ENCODE assay signal across 8 mouse cellular contexts in genomic region chr10:25297666-25298263, GRCm38 (mm10). TPM values are rescaled to one million over a fixed set of nuclear protein-coding genes. Genes with fewer than 3 reads are reported as not detected.
DNase-seq lines count a peak whose midpoint lies in the region; ATAC-seq and TF ChIP-seq lines count a peak whose summit lies in the region.

No protein-coding gene starts in this region.

- in situ Hi-C loops in ES-E14 (cut with MboI; ENCODE audit: low sequenced_read_pairs in 2 of 2, unreplicated experiment in 2 of 2) = no loop called here

- no peak for TF ChIP-seq CTCF in intestine, postnatal 0 days (IDR thresholded peaks at IDR 0.05; ENCODE audit: low read depth)

- ATAC-seq in erythroblast, adult 5-6 weeks (replicated peaks; ENCODE audit: low FRiP score, poor library complexity, severe bottlenecking) = peak; percentile 32
- ATAC-seq in intestine, postnatal 0 days = no peak

- no peak overlapping the region for H3K9ac ChIP-seq in ES-E14 (ENCODE audit: insufficient read depth, low read depth, low read length, poor library complexity, severe bottlenecking)
- H3K9ac ChIP-seq in intestine, postnatal 0 days (ENCODE audit: low read depth, low read length) = 0 out of 2 replicates have a peak overlapping the region, but pooled peaks have one; percentile 76

- H3K4me1 ChIP-seq in heart, embryonic 10.5 days = peaks cover 22% of the 10 kb centered on the region
- peaks cover 6 to 17% of the 10 kb centered on the region in 2 experiments for H3K4me1 ChIP-seq in ES-E14 (ENCODE audit: control insufficient read depth in 2 of 2, insufficient read depth in 2 of 2, low read length in 2 of 2, poor library complexity in 1 of 2)
- H3K4me1 ChIP-seq in intestine, postnatal 0 days (replicated peaks; ENCODE audit: control insufficient read depth, insufficient read depth, low read length) = 0 out of 2 replicates have a peak, but pooled peaks cover 6% of the 10 kb centered on the region

- WGBS in heart, embryonic 10.5 days = 18% methylated on average over 12 of the region's 12 CpGs
- 22% methylated on average over 12 of the region's 12 CpGs for WGBS in intestine, postnatal 0 days

- no peak for DNase-seq in heart, embryonic 10.5 days (ENCODE audit: low spot score)
- DNase-seq in heart, postnatal 4 days = no peak
- no peak for DNase-seq in ES-E14 (ENCODE audit: low read depth, low spot score)
- peak; percentile 32 for DNase-seq in neural tube, embryonic 10.5 days (ENCODE audit: extremely low spot score, low spot score)
- DNase-seq in urinary bladder, postnatal 14 days (ENCODE audit: low spot score) = no peak
- DNase-seq in left cerebral cortex, postnatal 14 days (ENCODE audit: low spot score in 2 of 2) = no peak

- intact Hi-C loops in left cerebral cortex, postnatal 14 days (cut with DNase I) = loop anchor here (5.0 kb wide), 1 partner anchor 60 kb away; the partner anchor contains the start of gene Epb41l2

- no peaks in the 10 kb centered on the region for H3K27me3 ChIP-seq in heart, embryonic 10.5 days (ENCODE audit: insufficient read depth, poor library complexity, severe bottlenecking)
- no peaks in the 10 kb centered on the region for H3K27me3 ChIP-seq in intestine, postnatal 0 days (replicated peaks; ENCODE audit: control insufficient read depth, insufficient read depth, low read length)

- H3K9me3 ChIP-seq in heart, embryonic 10.5 days = no peaks in the 10 kb centered on the region
- no peaks in the 10 kb centered on the region for H3K9me3 ChIP-seq in ES-E14 (ENCODE audit: control insufficient read depth, insufficient read depth, low read depth, low read length)
- H3K9me3 ChIP-seq in intestine, postnatal 0 days (ENCODE audit: control insufficient read depth) = no peaks in the 10 kb centered on the region

- H3K36me3 ChIP-seq in heart, embryonic 10.5 days = no peaks in the 10 kb centered on the region
- no peaks in the 10 kb centered on the region for H3K36me3 ChIP-seq in ES-E14 (ENCODE audit: control insufficient read depth, insufficient read depth, low read length, poor library complexity, severe bottlenecking)
- no peaks in the 10 kb centered on the region for H3K36me3 ChIP-seq in intestine, postnatal 0 days (ENCODE audit: control insufficient read depth, insufficient read depth)

- H3K4me3 ChIP-seq in heart, embryonic 10.5 days = peak overlapping the region; percentile 70
- peak overlapping the region in 1 of 2 experiments; percentile 75; a peak in 1 of 4 replicates for H3K4me3 ChIP-seq in ES-E14 (ENCODE audit: insufficient read depth in 1 of 2, low read depth in 1 of 2, low read length in 2 of 2, poor library complexity in 1 of 2, severe bottlenecking in 1 of 2)
- H3K4me3 ChIP-seq in intestine, postnatal 0 days (ENCODE audit: low read depth, low read length) = peak overlapping the region; percentile 80

- H3K27ac ChIP-seq in heart, embryonic 10.5 days = peak overlapping the region; percentile 93
- 0 out of 2 replicates have a peak overlapping the region, but pooled peaks have one; percentile 42 for H3K27ac ChIP-seq in ES-E14 (ENCODE audit: insufficient read depth, low read depth, low read length, poor library complexity, severe bottlenecking)
- 0 out of 2 replicates have a peak overlapping the region, but pooled peaks have one; percentile 10 for H3K27ac ChIP-seq in intestine, postnatal 0 days (ENCODE audit: low read depth, low read length)

- H3K4me2 ChIP-seq in intestine, postnatal 0 days (replicated peaks; ENCODE audit: low read depth) = peak overlapping the region; percentile 65

TF ChIP-seq in ES-E14, 5 proteins besides CTCF, POLR2A, EP300 and RAD21:
- no peak for TF ChIP-seq ZNF384 (IDR thresholded peaks at IDR 0.05; ENCODE audit: low read depth, low read length)
- TF ChIP-seq CHD2 (IDR thresholded peaks at IDR 0.05; ENCODE audit: low read depth, low read length) = no peak
- TF ChIP-seq HCFC1 (IDR thresholded peaks at IDR 0.05; ENCODE audit: borderline replicate concordance, insufficient read depth, low read length) = no peak
- TF ChIP-seq MAFK (IDR thresholded peaks at IDR 0.05; ENCODE audit: insufficient read depth, low read depth, low read length) = no peak
- TF ChIP-seq ZC3H11A (IDR thresholded peaks at IDR 0.05; ENCODE audit: borderline replicate concordance, low read depth, low read length) = no peak

RNA-seq across cellular contexts. Expression of gene Akap7, which starts 9.9 kb away (rescaled TPM):
- 18.4 and 24.6 TPM in 2 replicates for polyA plus RNA-seq in heart, embryonic 10.5 days (2016; fragmentation: Nextera tagmentation; extraction: Ambion mirVana)
- total RNA-seq in heart, postnatal 4 days (2021) = 10 to 100 TPM; 48.1 to 52.5 TPM
- total RNA-seq in ES-E14 (2012; rRNA removed) = 12.8 and 13.5 TPM in 2 replicates
- total RNA-seq in erythroblast, adult 5-6 weeks (2015; ENCODE audit: low replicate concordance) = 162 and 177 TPM in 2 replicates
- 292 and 295 TPM in 2 replicates for total RNA-seq in erythroblast, adult 5-6 weeks (2017; ENCODE audit: low replicate concordance)
- polyA plus RNA-seq in intestine, postnatal 0 days (2015; fragmentation: Nextera tagmentation; extraction: Ambion mirVana) = 42.3 and 51.6 TPM in 2 replicates
- 10 to 100 TPM; 79.5 to 81.7 TPM for total RNA-seq in left cerebral cortex, postnatal 14 days (2021)

Comparison
In these comparisons a context has a peak if more than half of its experiments do, and no peak if none do; other contexts are left out.
1. H3K27ac ChIP-seq: peak in every context shown above with its lines; median percentile 93 in heart, embryonic 10.5 days; 42 in ES-E14; 10 in intestine, postnatal 0 days.